Mouse (Mus musculus) lung, postnatal 0 days (tissue): Measurements from ENCODE around the gene Edil3. TPM values are rescaled to one million over a fixed set of nuclear protein-coding genes. Genes with fewer than 3 reads are reported as not detected.

Experiments used
- ATAC-seq: fragments of 200-750 bp; cut with Nextera tagmentation; 2 replicates; pipeline ENCODE4 v1.8.0; 2017; ENCODE audit warnings: moderate library complexity
- DNase-seq: peaks from one replicate; pipeline ENCODE4 v3.0.0-alpha.2; 2016; ENCODE audit warnings: low spot score
- H3K27ac ChIP-seq: fragments of 300-500 bp; sonication (generic); 2 replicates; pipeline ENCODE4 v1.5.1; 2014; ENCODE audit warnings: antibody characterized with exemption, mild to moderate bottlenecking, low read length, mixed read lengths
- H3K27me3 ChIP-seq: fragments of 300-500 bp; sonication (generic); replicated peaks from 2 replicates; pipeline ENCODE4 v1.6.1; 2014; ENCODE audit warnings: low read length, mixed read lengths; ENCODE audit not compliant: insufficient read depth
- H3K36me3 ChIP-seq: fragments of 300-500 bp; sonication (generic); 2 replicates; pipeline ENCODE4 v1.6.1; 2014; ENCODE audit warnings: low read length, mixed read lengths; ENCODE audit not compliant: insufficient read depth
- H3K4me1 ChIP-seq: fragments of 300-500 bp; sonication (generic); 2 replicates; pipeline ENCODE4 v1.6.1; 2014; ENCODE audit warnings: antibody characterized with exemption, low read depth, low read length, mixed read lengths; ENCODE audit not compliant: insufficient read depth
- H3K4me2 ChIP-seq: fragments of 300-500 bp; sonication (generic); replicated peaks from 2 replicates; pipeline ENCODE4 v1.6.1; 2014; ENCODE audit warnings: low read depth, mild to moderate bottlenecking, low read length, moderate library complexity, mixed read lengths
- H3K4me3 ChIP-seq: fragments of 300-500 bp; sonication (generic); 2 replicates; pipeline ENCODE4 v1.5.1; 2014; ENCODE audit warnings: low read depth, low read length
- H3K9ac ChIP-seq: fragments of 300-500 bp; sonication (generic); replicated peaks from 2 replicates; pipeline ENCODE4 v1.6.1; 2014; ENCODE audit warnings: low read depth, mild to moderate bottlenecking
- H3K9me3 ChIP-seq: fragments of 300-500 bp; sonication (generic); 2 replicates; pipeline ENCODE4 v1.6.1; 2016; ENCODE audit warnings: low read length, mixed read lengths
- CTCF ChIP-seq: IDR thresholded peaks from 2 replicates; pipeline ENCODE4 v1.5.1; 2016; ENCODE audit warnings: antibody characterized with exemption, mild to moderate bottlenecking
- EP300 ChIP-seq: IDR thresholded peaks from 2 replicates; pipeline ENCODE4 v1.6.1; 2016; ENCODE audit warnings: antibody characterized with exemption, mild to moderate bottlenecking, control low read depth
- WGBS: fragments of 180-500 bp; shearing (Covaris S2); extraction: QIAGEN DNeasy Blood & Tissue Kit; methylation state at CpG from one replicate; pipeline ENCODE4 v1.1.7; 2014; 5-methylcytosine and 5-hydroxymethylcytosine counted together
- polyA plus RNA-seq: library from polyadenylated mRNA; unstranded; fragments of >200 nt; fragmentation: Nextera tagmentation; extraction: Ambion mirVana; gene quantifications from 2 replicates; pipeline ENCODE4 v1.2.1, GENCODE M21; 2015

The Edil3 gene
- polyA plus RNA-seq, 1 experiment from 2014 or later = 13.8 TPM

- TF ChIP-seq CTCF (no peak), EP300 (no peak)
- Histone ChIP-seq H3K27ac (no peak overlapping the region), H3K9me3 (no peaks in the 10 kb centered on the region), H3K4me1 (no peaks in the 10 kb centered on the region), H3K27me3 (no peaks in the 10 kb centered on the region), H3K4me3 (no peak overlapping the region), H3K9ac (no peak overlapping the region), H3K36me3 (no peaks in the 10 kb centered on the region), H3K4me2 (no peak overlapping the region)
- WGBS = 66% methylated on average over 4 of the region's 4 CpGs
- ATAC-seq = no peak
- no peak for DNase-seq
Observed at GRCm38 (mm10) chr13:89339055-89339454, 517.8 kb downstream of the Edil3 start.

- no peaks in the 10 kb centered on the region for H3K9me3 ChIP-seq
- H3K27ac ChIP-seq = no peak overlapping the region
- ATAC-seq (no peak), DNase-seq (no peak)
- TF ChIP-seq EP300 (no peak), CTCF (no peak)
- H3K36me3 ChIP-seq = no peaks in the 10 kb centered on the region
- no peak overlapping the region for H3K4me3 ChIP-seq
- 82% methylated on average over 3 of the region's 3 CpGs for WGBS
- H3K9ac ChIP-seq = no peak overlapping the region
- H3K4me2 ChIP-seq = no peak overlapping the region
- no peaks in the 10 kb centered on the region for H3K4me1 ChIP-seq
- H3K27me3 ChIP-seq = no peaks in the 10 kb centered on the region
Observed at GRCm38 (mm10) chr13:89339776-89340175, 518.5 kb downstream of the Edil3 start.

GRCm38 (mm10) chr13:89355234-89355633, 534.0 kb downstream of the Edil3 start:
- TF ChIP-seq EP300 (no peak), CTCF (no peak)
- DNase-seq (no peak), ATAC-seq (no peak)
- H3K36me3 ChIP-seq = no peaks in the 10 kb centered on the region
- no peak overlapping the region for H3K27ac ChIP-seq
- H3K4me2 ChIP-seq = no peak overlapping the region
- H3K4me3 ChIP-seq = no peak overlapping the region
- H3K27me3 ChIP-seq = no peaks in the 10 kb centered on the region
- WGBS = 75% methylated on average over 3 of the region's 3 CpGs
- H3K4me1 ChIP-seq = no peaks in the 10 kb centered on the region
- H3K9ac ChIP-seq = no peak overlapping the region
- no peaks in the 10 kb centered on the region for H3K9me3 ChIP-seq

- ATAC-seq (no peak), DNase-seq (no peak)
- no peak overlapping the region for H3K9ac ChIP-seq
- no peak overlapping the region for H3K4me3 ChIP-seq
- H3K36me3 ChIP-seq = no peaks in the 10 kb centered on the region
- H3K27me3 ChIP-seq = no peaks in the 10 kb centered on the region
- H3K4me1 ChIP-seq = no peaks in the 10 kb centered on the region
- no peak overlapping the region for H3K27ac ChIP-seq
- no peaks in the 10 kb centered on the region for H3K9me3 ChIP-seq
- no peak overlapping the region for H3K4me2 ChIP-seq
- TF ChIP-seq EP300 (no peak), CTCF (no peak)
Observed at GRCm38 (mm10) chr13:89358407-89358806, 537.1 kb downstream of the Edil3 start.

- WGBS = 68% methylated on average over 4 of the region's 4 CpGs
- no peak overlapping the region for H3K27ac ChIP-seq
- H3K4me1 ChIP-seq = no peaks in the 10 kb centered on the region
- H3K36me3 ChIP-seq = no peaks in the 10 kb centered on the region
- H3K9ac ChIP-seq = no peak overlapping the region
- H3K4me2 ChIP-seq = no peak overlapping the region
- H3K4me3 ChIP-seq = no peak overlapping the region
- TF ChIP-seq CTCF = no peak
- TF ChIP-seq EP300 = no peak
- H3K27me3 ChIP-seq = no peaks in the 10 kb centered on the region
- H3K9me3 ChIP-seq = no peaks in the 10 kb centered on the region
- no peak for ATAC-seq
- no peak for DNase-seq
Observed at GRCm38 (mm10) chr13:89362274-89362673, 541.0 kb downstream of the Edil3 start.

- no peak overlapping the region for H3K27ac ChIP-seq
- H3K4me1 ChIP-seq = no peaks in the 10 kb centered on the region
- H3K9ac ChIP-seq = no peak overlapping the region
- no peaks in the 10 kb centered on the region for H3K9me3 ChIP-seq
- TF ChIP-seq EP300 = no peak
- TF ChIP-seq CTCF = no peak
- H3K4me2 ChIP-seq = no peak overlapping the region
- no peak overlapping the region for H3K4me3 ChIP-seq
- DNase-seq = no peak
- no peaks in the 10 kb centered on the region for H3K27me3 ChIP-seq
- H3K36me3 ChIP-seq = no peaks in the 10 kb centered on the region
- no peak for ATAC-seq
Observed at GRCm38 (mm10) chr13:89371253-89371652, 550.0 kb downstream of the Edil3 start.

- ATAC-seq (no peak), DNase-seq (no peak)
- H3K36me3 ChIP-seq = no peaks in the 10 kb centered on the region
- no peaks in the 10 kb centered on the region for H3K9me3 ChIP-seq
- no peak overlapping the region for H3K9ac ChIP-seq
- H3K27me3 ChIP-seq = no peaks in the 10 kb centered on the region
- H3K4me1 ChIP-seq = no peaks in the 10 kb centered on the region
- WGBS = 81% methylated on average over 5 of the region's 5 CpGs
- no peak overlapping the region for H3K4me3 ChIP-seq
- no peak overlapping the region for H3K4me2 ChIP-seq
- no peak for TF ChIP-seq EP300
- TF ChIP-seq CTCF = no peak
- no peak overlapping the region for H3K27ac ChIP-seq
Observed at GRCm38 (mm10) chr13:89371656-89372240, 550.5 kb downstream of the Edil3 start.
